Mouse (Mus musculus): ENCODE results near the gene Sapcd2. TPM values are rescaled to one million over a fixed set of nuclear protein-coding genes. Genes with fewer than 3 reads are reported as not detected.

Sapcd2 gene
- polyA plus RNA-seq (2015; fragmentation: Nextera tagmentation; extraction: Ambion mirVana): 8.1 and 10.7 TPM in 2 replicates

DNA sequence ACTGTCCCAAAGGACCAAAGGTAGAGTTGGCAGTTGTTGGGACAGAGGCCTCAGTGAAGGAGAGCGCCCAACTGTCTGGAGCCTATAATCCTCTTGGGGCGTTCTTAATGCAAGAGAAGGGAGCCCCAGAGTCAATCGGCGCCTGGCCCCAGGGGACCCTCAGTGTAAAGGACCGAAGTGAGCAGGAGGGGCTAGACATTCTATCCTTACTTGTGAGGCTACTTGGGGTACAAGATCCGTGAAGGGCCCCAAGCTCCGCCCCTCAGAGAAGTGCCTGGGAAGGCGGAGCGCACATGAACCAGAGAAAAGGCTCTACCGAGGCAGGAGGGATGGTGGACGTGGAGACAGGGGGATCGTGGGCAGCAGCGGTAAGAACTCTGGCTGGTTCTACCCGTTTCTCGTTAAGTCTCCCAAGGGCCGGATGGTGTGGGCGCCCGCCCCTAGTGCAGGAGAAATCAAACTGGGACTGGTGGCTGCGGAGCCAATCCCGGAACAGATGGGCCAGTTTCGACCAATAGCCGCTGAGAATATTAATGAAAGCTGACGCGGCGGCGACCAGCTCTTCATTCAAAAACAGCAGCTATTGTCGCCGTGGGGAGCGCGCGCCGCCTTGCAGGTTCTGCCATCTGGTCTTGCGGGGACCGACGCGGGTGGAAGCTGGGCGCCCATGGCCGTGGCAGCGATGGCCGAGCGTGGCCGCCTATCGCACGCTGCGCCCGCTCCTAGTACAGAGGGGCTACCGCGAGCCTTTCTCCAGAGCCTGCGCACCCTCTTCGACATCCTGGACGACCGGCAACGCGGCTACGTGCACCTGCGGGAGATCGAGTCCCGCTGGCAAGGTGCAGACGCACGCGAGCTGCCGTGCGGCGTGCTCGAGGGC lies at the start of gene Sapcd2:
TSS of gene Sapcd2 (plus strand) at position 558 of the 880 bp plus-strand sequence.

DNA sequence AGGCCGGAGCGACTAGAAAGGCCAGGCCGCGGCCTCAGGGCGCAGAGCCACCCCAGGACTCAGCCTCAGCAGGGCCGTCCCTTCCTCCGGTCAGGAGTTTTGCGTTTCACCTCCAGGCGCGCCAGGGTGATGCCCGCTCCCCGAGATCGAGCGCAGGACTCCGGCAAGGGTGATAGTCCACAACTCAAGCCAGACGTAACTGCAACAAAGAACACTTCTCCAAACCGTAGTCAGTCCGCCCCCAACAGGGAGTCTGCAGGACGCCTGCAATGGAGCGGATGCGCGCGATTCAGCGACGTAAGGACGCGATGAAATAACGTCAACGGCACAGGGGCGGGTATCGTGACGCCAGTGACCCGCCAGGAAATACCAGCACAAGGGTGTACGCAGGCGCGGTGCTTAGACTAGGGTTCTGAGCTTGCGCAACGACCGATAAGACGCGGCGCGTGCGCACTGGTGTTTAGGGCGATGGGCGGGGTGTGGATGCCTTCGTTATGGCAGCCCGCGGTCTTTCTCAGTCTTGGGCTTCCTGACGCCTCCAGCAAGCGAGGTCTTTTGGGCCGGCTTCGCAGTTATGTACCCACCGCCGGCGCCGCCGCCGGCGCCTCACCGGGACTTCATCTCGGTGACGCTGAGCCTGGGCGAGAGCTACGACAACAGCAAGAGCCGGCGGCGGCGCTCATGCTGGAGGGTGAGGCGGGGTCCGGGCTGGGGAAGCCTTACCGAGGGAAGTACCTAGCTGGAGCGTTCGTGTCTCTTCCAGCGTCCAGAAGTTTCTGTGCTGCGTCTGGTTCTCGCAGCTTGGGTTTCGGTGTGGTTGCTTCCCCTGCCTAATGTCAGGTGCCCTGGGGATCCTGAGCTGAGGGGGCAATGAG lies 39.6 kb upstream of the Sapcd2 start, which contains the start of gene Man1b1:
TSS of gene Man1b1 (plus strand) at position 53 of the 875 bp plus-strand sequence.

DNA sequence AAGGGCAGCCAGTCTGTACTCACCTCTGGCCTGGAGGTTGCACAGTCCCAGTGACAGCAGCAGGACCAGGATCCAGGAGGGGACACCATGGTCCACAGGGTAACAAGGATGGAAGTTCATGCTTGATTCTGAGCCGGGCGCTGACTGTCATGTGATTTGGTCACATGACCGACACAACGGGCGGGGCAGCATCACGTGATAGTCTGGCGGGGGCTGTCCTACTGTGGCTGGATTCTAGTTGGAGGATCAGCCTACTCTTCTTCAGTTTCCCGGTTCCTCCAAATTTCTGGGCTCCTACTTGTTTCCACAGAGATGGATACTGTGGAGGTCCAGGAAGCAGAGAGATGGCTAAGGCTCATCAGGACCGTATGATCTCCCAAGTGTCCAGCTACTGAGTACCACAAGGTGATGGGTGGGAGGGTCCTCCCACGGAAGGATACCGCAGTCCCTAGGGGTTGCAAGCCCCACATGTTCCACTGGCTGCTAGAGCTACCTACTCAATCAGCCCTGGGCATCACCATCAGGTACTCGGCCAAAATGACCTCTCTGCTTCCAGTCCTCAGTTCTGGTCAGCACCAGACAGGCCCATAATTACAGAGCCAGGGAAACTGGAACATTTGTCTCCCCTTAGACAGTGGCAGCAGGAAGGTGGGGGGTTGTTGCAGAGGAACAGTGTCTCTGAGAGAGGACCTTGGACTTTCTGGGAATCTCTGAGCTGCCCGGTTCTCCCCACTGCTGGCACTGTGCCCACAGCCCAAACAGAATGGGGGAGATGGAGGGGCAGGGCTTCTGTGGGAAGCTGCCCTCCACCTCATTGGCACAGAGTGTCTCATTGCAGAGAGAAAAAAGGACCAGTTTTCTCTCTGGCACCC lies 15.7 kb upstream of the Sapcd2 start, which contains the start of gene Dpp7:
TSS of gene Dpp7 (minus strand) at position 152 of the 872 bp plus-strand sequence.

DNA sequence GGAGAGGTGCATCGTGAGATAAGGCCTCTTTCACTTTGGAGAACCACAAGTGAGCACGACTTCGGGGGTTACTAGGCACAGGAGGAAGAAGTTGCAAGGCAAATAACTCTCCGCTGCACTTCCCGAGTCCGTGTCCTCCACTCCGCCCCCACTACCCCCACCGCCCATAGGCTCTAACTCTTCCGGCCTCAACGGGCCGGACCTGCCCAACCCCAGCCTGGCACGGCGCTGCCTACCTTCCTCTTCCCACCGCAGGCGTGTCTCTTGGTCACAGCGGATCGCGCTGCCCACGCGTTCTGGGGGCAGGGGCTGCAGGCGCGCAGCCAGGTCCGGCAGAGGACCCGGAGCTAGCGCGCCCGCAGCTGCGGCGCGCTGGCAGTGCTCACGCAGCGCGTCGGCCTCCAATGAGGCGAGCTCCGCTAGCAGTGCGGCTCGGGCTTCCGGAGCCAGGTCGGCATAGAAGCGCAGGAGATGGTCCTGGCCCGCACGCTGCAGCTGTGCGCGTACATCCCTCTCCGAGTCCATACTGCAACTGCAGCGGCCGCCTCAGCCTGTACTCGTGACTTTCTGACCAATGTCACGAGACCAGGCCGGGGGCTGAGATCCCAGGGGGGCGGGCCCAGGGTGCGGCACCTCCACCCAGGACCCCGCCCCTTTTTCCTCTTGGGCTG lies 6.9 kb upstream of the Sapcd2 start, which contains the start of gene Uap1l1:
TSS of gene Uap1l1 (minus strand) at position 592 of the 671 bp plus-strand sequence.

DNA sequence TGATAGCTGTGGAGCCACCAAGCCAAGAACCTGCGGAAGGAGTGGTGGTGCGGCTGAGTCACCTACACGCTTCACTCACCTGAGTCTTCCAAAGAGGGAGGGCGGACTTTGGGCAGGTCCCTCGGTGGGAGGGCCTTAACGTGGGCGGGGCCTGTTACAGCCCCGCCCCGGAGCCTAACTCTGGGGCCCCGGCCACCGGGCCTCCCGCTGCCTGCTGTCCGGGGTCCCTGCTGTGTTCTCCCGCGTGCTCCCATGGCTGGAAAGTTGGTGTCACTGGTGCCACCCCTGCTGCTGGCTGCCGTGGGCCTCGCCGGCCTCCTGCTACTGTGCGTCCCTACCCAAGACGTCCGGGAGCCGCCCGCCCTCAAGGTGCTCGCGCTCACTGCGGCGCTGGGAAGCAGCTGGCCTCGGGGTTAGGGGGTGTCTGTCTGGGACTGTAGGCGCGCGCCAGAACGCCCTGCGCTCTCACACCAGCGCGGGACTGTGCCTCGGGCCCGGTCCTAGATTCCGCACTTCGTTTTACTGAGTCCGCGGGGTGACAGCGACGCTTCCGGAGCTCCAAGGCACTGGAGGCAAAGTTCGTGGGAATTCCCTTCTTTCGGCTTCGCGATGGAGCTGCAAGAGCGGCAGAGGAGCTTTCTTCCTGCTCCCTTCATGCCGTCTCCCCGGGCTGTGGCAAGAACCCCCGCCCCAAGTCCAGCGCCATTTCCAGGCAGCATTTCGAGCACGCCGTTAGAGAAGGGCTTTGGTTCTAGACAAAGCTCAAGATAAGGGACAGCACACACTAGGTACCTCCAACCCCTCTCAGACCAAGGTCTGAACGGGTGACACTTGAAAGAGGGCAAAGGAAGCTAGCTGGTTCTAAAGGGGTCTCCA lies 23.8 kb downstream of the Sapcd2 start, which contains the start of gene Entpd2:
TSS of gene Entpd2 (plus strand) at position 154 of the 876 bp plus-strand sequence.

DNA sequence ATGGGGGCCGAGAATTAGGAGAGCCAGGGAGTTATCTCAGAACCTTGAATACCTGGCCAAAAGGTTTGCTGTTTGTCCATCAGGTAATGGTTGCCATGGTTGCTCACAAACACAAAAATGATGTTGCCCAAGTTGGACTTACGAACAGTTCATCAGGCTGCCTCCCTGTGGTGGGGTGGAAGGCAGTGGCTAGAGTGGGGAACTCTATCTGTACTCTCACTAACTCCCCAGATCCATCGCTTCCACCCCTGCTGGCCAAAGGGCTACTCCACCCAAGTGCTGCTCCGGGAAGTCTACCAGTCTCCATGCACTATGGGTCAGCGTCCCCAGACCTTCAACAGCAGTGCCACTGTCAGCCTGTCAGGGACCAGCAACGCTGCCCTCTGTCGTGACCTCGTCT lies 26.9 kb downstream of the Sapcd2 start, which contains the start of gene Npdc1:
TSS of gene Npdc1 (plus strand) at position 301 of the 400 bp plus-strand sequence.

DNA sequence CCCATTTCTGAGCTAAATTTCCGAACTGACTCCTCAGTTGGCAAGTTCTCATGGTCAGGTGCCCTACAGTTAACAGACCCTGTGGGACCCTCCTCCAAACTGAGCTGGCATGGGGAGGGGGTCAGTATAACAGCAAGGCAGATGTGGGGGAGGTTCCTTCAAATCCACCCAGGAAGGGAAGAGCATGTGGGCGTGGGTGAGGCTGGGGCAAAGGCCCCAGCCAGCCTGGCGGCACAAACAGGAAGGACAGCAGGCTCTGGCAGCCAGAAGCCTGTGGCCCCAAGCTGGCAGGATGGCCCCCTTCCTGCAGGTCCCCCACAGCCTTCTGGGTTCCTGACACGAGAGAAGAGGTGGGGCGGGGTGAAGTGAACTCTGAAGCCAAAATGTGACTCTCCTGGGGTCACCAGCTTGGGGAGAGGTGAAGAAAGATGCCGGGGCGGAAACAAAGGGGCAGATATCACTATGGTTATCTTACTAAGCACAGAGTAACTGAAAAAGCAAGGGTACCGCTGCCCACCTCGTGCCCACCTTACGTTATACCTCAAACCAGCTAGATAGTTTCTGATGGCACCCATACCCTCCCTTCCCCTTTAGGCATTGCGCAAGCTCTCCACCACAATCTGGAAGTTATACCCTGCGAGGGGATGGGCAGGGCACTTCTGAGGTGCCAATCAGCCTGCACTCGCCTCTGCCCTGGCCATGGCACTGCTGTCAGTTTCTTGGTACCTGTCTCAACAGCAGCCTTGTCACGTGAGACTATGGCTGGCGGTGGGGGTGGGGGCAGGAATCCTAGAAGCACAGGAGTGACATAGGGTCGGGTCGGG lies 50.7 kb downstream of the Sapcd2 start, which contains the start of gene Fut7:
TSS of gene Fut7 (plus strand) at position 681 of the 824 bp plus-strand sequence.

Other genes starting within 250 kb of the Sapcd2 start
- 5.6 and 6.7 TPM in 2 replicates for gene Nrarp, start 191.6 kb upstream of the Sapcd2 start, polyA plus RNA-seq (2015; fragmentation: Nextera tagmentation; extraction: Ambion mirVana)
- gene Tor4a, start 175.4 kb upstream of the Sapcd2 start, polyA plus RNA-seq (2015; fragmentation: Nextera tagmentation; extraction: Ambion mirVana): 14.6 and 20.3 TPM in 2 replicates
- 47.4 and 61.9 TPM in 2 replicates for gene Nelfb, start 160.8 kb upstream of the Sapcd2 start, polyA plus RNA-seq (2015; fragmentation: Nextera tagmentation; extraction: Ambion mirVana)
- gene Stpg3, start 157.7 kb upstream of the Sapcd2 start, polyA plus RNA-seq (2015; fragmentation: Nextera tagmentation; extraction: Ambion mirVana): not detected in 2 replicates
- gene Fam166a, start 153.6 kb upstream of the Sapcd2 start, polyA plus RNA-seq (2015; fragmentation: Nextera tagmentation; extraction: Ambion mirVana): 0.12 and 0.58 TPM in 2 replicates
- gene Tubb4b, start 147.6 kb upstream of the Sapcd2 start, polyA plus RNA-seq (2015; fragmentation: Nextera tagmentation; extraction: Ambion mirVana): 217 and 219 TPM in 2 replicates
- gene Slc34a3, start 138.0 kb upstream of the Sapcd2 start, polyA plus RNA-seq (2015; fragmentation: Nextera tagmentation; extraction: Ambion mirVana): 0.47 TPM in 1 of 2 replicates, not detected in the other
- gene Rnf224, start 135.5 kb upstream of the Sapcd2 start, polyA plus RNA-seq (2015; fragmentation: Nextera tagmentation; extraction: Ambion mirVana): not detected in 2 replicates
- 12.9 and 25.4 TPM in 2 replicates for gene Rnf208, start 130.1 kb upstream of the Sapcd2 start, polyA plus RNA-seq (2015; fragmentation: Nextera tagmentation; extraction: Ambion mirVana)
- 1.8 TPM in 1 of 2 replicates, not detected in the other for gene Cysrt1, start 129.9 kb upstream of the Sapcd2 start, polyA plus RNA-seq (2015; fragmentation: Nextera tagmentation; extraction: Ambion mirVana)
- gene AL732309.1, start 125.5 kb upstream of the Sapcd2 start, polyA plus RNA-seq (2015; fragmentation: Nextera tagmentation; extraction: Ambion mirVana): 2.5 and 2.8 TPM in 2 replicates
- gene Tmem203, start 116.9 kb upstream of the Sapcd2 start, polyA plus RNA-seq (2015; fragmentation: Nextera tagmentation; extraction: Ambion mirVana): 61.5 and 81.2 TPM in 2 replicates
- gene Tprn, start 109.7 kb upstream of the Sapcd2 start, polyA plus RNA-seq (2015; fragmentation: Nextera tagmentation; extraction: Ambion mirVana): 5.6 and 7.3 TPM in 2 replicates
- 157 and 205 TPM in 2 replicates for gene Ssna1, start 99.9 kb upstream of the Sapcd2 start, polyA plus RNA-seq (2015; fragmentation: Nextera tagmentation; extraction: Ambion mirVana)
- 61.4 and 81.5 TPM in 2 replicates for gene Anapc2, start 99.8 kb upstream of the Sapcd2 start, polyA plus RNA-seq (2015; fragmentation: Nextera tagmentation; extraction: Ambion mirVana)
- gene Tmem210, start 84.2 kb upstream of the Sapcd2 start, polyA plus RNA-seq (2015; fragmentation: Nextera tagmentation; extraction: Ambion mirVana): not detected in 2 replicates
- 0.11 TPM in 1 of 2 replicates, not detected in the other for gene Lrrc26, start 82.4 kb upstream of the Sapcd2 start, polyA plus RNA-seq (2015; fragmentation: Nextera tagmentation; extraction: Ambion mirVana)
- 4.9 and 7.5 TPM in 2 replicates for gene Grin1, start 53.1 kb upstream of the Sapcd2 start, polyA plus RNA-seq (2015; fragmentation: Nextera tagmentation; extraction: Ambion mirVana)
- 47.2 and 52.7 TPM in 2 replicates for gene Man1b1, start 40.0 kb upstream of the Sapcd2 start, polyA plus RNA-seq (2015; fragmentation: Nextera tagmentation; extraction: Ambion mirVana)
- gene Dpp7, start 16.0 kb upstream of the Sapcd2 start, polyA plus RNA-seq (2015; fragmentation: Nextera tagmentation; extraction: Ambion mirVana): 30.8 and 45.6 TPM in 2 replicates
- gene Uap1l1, start 6.6 kb upstream of the Sapcd2 start, polyA plus RNA-seq (2015; fragmentation: Nextera tagmentation; extraction: Ambion mirVana): 40.5 and 44.9 TPM in 2 replicates
- 13.6 and 20.3 TPM in 2 replicates for gene Entpd2, start 23.6 kb downstream of the Sapcd2 start, polyA plus RNA-seq (2015; fragmentation: Nextera tagmentation; extraction: Ambion mirVana)
- gene Npdc1, start 27.0 kb downstream of the Sapcd2 start, polyA plus RNA-seq (2015; fragmentation: Nextera tagmentation; extraction: Ambion mirVana): 93.9 and 115 TPM in 2 replicates
- 0.14 and 0.22 TPM in 2 replicates for gene Fut7, start 50.9 kb downstream of the Sapcd2 start, polyA plus RNA-seq (2015; fragmentation: Nextera tagmentation; extraction: Ambion mirVana)
- gene Abca2, start 56.4 kb downstream of the Sapcd2 start, polyA plus RNA-seq (2015; fragmentation: Nextera tagmentation; extraction: Ambion mirVana): 4.9 and 6.6 TPM in 2 replicates
- gene Clic3, start 84.5 kb downstream of the Sapcd2 start, polyA plus RNA-seq (2015; fragmentation: Nextera tagmentation; extraction: Ambion mirVana): 6.1 and 6.2 TPM in 2 replicates
- 53.8 and 58.8 TPM in 2 replicates for gene Paxx, start 88.8 kb downstream of the Sapcd2 start, polyA plus RNA-seq (2015; fragmentation: Nextera tagmentation; extraction: Ambion mirVana)
- 8.3 and 9.6 TPM in 2 replicates for gene Ptgds, start 97.7 kb downstream of the Sapcd2 start, polyA plus RNA-seq (2015; fragmentation: Nextera tagmentation; extraction: Ambion mirVana)
- not detected in 2 replicates for gene Lcn12, start 121.6 kb downstream of the Sapcd2 start, polyA plus RNA-seq (2015; fragmentation: Nextera tagmentation; extraction: Ambion mirVana)
- gene Fbxw5, start 128.4 kb downstream of the Sapcd2 start, polyA plus RNA-seq (2015; fragmentation: Nextera tagmentation; extraction: Ambion mirVana): 52.9 and 75.8 TPM in 2 replicates
- gene C8g, start 129.4 kb downstream of the Sapcd2 start, polyA plus RNA-seq (2015; fragmentation: Nextera tagmentation; extraction: Ambion mirVana): 6.4 and 7.1 TPM in 2 replicates
- gene Traf2, start 174.6 kb downstream of the Sapcd2 start, polyA plus RNA-seq (2015; fragmentation: Nextera tagmentation; extraction: Ambion mirVana): 15.4 and 20.6 TPM in 2 replicates
- gene Edf1, start 185.5 kb downstream of the Sapcd2 start, polyA plus RNA-seq (2015; fragmentation: Nextera tagmentation; extraction: Ambion mirVana): 273 and 345 TPM in 2 replicates
- 1.3 and 2.6 TPM in 2 replicates for gene Mamdc4, start 202.5 kb downstream of the Sapcd2 start, polyA plus RNA-seq (2015; fragmentation: Nextera tagmentation; extraction: Ambion mirVana)
- 140 and 158 TPM in 2 replicates for gene Phpt1, start 202.9 kb downstream of the Sapcd2 start, polyA plus RNA-seq (2015; fragmentation: Nextera tagmentation; extraction: Ambion mirVana)
- 1.3 and 2.1 TPM in 2 replicates for gene Ajm1, start 209.4 kb downstream of the Sapcd2 start, polyA plus RNA-seq (2015; fragmentation: Nextera tagmentation; extraction: Ambion mirVana)
- 42.6 and 68.2 TPM in 2 replicates for gene Rabl6, start 236.2 kb downstream of the Sapcd2 start, polyA plus RNA-seq (2015; fragmentation: Nextera tagmentation; extraction: Ambion mirVana)
- 0.50 and 0.87 TPM in 2 replicates for gene Ccdc183, start 245.4 kb downstream of the Sapcd2 start, polyA plus RNA-seq (2015; fragmentation: Nextera tagmentation; extraction: Ambion mirVana)
- gene Tmem141, start 249.7 kb downstream of the Sapcd2 start, polyA plus RNA-seq (2015; fragmentation: Nextera tagmentation; extraction: Ambion mirVana): 124 and 149 TPM in 2 replicates

Measured in adrenal gland, postnatal 0 days (tissue).